Mouse (Mus musculus): ENCODE results near the gene Gm28051.

Gm28051 gene

DNA sequence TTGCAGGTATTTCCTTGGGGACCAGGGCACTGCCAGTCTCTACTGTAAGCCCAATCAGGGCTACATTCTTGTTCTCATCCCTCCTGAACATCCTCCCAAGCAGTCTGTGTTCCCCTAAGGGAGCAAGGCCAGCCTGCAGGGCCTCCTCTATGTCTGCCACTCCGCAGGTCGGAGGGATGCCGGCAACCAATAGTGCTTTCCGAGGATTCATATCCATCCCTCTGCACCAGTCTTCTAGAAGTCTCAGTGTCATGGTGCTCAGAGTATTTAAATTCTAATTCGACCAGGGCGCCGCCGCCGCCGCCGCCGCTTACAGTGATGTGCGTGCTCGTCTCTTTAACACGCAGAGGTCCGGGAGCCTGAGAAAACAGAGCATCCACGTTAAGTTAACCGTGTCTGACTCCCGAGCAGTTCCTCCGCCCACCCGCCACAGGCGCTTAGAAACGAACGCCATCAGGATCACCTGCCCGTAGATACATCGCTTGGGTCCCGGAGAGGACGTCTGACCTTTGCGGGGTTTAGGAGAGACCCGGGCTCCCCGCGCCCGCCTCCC, 14.5 kb downstream of the Gm28051 start:
- no peak for DNase-seq (ENCODE audit: low spot score)

DNA sequence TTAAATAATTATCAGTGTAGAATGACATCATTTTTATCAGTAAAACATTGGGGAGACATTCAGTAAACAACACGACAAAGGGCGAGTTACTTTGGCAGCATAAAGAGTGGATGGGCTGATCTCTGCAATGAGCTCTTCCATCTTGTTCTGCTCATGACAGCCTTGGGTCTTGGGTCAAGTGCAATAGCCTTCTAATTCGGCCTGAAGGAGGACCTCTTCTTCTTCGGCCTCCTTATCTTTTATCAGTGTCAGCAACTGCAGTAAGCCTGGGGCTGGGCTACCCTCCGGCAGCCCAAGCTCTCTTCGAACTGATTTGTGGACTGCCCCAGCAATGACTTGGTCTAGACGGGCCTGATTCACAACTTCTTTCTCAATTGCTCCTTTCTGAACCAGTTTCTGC, 15.5 kb downstream of the Gm28051 start:
- DNase-seq (ENCODE audit: low spot score), result no peak

DNA sequence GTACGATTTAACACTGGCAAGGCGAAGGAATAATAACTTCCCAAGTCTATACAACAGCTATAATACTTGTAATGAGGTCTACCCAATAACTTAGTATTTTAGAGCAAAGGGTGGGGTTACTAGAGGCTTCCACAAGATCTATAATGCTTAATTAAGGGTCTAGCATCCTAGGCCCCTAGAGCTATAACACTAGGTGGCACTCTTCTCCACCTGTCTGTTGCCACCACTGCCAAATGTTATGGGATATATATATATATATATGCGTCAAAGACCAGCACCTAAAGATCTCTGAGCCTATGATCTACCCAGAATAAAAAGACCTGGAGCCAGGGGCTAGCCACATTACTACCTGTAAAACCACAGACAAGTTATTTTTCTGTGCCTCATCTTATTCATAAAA, 17.3 kb downstream of the Gm28051 start:
- peak; percentile 50 for DNase-seq (ENCODE audit: low spot score)

DNA sequence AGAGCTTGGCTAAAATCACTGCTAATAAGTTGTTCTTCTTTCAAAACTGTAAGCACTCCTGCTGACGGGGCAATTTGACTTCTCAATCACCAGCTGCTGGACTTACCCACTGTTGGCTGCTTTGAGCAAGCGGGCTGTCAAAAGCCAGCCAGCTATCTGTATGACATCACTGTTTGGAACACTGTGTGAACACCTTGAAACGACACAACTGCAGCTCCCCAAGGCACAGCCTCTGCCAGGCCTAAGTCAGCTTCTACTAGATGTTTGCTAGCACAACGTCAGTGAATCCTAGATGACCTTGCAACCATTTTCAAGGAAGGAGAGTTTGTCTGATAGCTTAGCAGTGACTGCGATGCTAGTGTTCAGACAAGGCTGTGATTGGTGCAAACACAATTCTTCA, 18.5 kb downstream of the Gm28051 start:
- DNase-seq (ENCODE audit: low spot score), result no peak

GRCm38 (mm10) chr12:102733381-102733780, 24.2 kb downstream of the Gm28051 start:
- peak; percentile 66 for DNase-seq (ENCODE audit: low spot score)

GRCm38 (mm10) chr12:102730798-102731619, 26.6 kb downstream of the Gm28051 start:
- no peak for DNase-seq (ENCODE audit: low spot score)

DNA sequence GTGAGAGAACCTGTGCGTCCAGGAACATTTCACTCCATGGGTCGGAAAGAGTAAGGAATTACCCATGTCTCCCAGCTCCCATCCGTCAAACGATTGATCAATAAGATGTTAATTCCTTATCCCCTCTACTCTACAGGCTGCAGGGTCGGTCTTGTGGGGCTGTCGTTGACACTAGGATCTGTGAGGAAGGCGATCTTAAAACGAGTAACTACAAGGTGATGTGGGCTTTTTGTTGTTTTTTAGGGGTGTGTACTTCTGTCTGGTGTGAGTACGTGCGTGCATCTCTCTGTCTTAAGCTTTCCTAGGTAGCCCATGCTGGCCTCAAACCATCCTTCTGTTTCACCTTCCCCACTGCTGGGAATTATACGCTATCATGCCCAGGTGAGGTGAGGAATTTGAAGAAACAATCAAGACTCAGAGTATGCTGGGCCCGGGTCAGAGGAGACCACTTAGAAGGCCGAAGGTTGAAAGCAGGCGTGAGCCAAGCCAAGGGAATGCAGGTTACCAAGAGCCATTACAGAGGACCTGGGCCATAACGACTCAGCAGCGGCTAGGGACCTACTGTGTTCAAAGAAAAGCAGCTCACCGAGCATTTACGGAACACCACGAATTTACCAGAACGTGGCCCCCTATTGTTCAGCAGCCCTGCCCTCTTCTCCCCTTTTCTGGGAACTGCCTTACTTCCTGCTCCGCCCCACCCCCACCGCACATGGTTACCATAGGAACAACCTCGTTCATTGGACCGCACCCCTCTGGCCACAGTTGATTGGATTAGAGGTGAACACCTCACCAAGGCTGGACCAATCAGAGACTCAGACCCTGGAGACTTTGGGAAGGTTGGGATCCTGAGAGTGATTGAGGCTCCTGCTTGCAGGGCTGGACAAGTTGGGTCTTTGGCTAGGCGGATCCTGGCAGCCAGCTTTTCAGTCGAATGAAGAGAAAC, 27.4 kb downstream of the Gm28051 start:
- no peak for DNase-seq (ENCODE audit: low spot score)

DNA sequence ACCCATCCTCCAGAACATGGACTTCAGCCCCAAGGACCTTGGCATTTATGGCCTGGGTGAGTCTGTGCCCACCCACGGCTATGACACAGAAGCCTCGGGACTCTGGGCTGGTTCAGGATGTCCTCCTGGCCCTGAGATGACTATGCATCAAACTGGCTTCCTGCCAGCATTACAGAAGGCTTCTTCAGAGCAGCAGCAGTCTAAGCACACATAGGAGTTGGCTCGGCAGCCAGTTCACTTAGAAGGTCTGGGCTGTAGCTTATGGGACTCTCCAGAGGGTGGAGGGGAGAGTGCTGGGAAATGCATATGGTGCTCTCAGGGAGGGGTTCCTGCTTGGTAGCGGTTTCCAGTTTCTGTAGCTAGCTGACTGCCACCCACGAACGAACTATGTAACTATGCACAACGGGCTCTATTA, 31.8 kb downstream of the Gm28051 start:
- DNase-seq (ENCODE audit: low spot score), result no peak

DNA sequence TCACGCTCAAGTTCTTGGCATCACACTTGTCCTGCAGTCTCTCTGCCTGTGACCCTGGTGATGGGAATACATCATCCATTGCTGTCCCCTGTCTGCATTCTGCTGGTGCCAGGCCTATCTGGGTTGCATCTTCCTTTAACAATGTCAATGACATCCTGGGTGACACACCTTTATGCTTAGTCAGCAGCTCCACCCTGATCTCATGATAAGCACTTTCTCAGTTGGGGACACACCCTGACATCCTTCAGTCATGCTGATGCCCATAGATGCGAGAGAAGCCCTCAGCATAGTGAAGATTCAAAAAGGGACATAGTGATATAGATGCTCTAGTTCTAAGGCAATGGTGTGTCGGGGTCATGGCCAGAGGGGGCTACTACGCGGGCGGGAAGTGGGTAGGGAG, 32.4 kb downstream of the Gm28051 start:
- no peak for DNase-seq (ENCODE audit: low spot score)

GRCm38 (mm10) chr12:102723861-102724260, 33.7 kb downstream of the Gm28051 start:
- no peak for DNase-seq (ENCODE audit: low spot score)

GRCm38 (mm10) chr12:102722966-102723365, 34.6 kb downstream of the Gm28051 start:
- no peak for DNase-seq (ENCODE audit: low spot score)

DNA sequence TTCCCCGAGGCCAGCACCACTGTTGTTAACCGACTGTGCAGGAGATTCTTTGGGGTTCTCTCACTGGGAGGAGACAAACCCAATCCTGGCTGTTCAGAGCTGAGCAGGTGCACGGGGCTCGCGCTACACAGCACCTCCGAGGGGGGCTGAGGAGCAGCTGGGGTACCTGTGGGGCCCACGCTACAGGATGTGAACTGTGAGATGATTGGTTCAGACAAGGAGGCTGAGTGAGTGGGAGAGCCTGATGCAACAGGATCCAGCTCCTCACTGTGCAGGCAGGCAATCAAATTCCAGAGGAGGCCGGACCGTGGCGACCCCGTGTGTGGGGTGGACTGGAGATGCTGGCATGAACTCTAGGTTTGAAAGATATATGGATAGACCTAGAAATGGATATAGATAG, 35.1 kb downstream of the Gm28051 start:
- no peak for DNase-seq (ENCODE audit: low spot score)

- peak; percentile 53 for DNase-seq (ENCODE audit: low spot score)
Measured at GRCm38 (mm10) chr12:102719552-102720315, 37.8 kb downstream of the Gm28051 start.

- DNase-seq (ENCODE audit: low spot score), result no peak
Measured at GRCm38 (mm10) chr12:102714654-102715395, 42.7 kb downstream of the Gm28051 start.

DNA sequence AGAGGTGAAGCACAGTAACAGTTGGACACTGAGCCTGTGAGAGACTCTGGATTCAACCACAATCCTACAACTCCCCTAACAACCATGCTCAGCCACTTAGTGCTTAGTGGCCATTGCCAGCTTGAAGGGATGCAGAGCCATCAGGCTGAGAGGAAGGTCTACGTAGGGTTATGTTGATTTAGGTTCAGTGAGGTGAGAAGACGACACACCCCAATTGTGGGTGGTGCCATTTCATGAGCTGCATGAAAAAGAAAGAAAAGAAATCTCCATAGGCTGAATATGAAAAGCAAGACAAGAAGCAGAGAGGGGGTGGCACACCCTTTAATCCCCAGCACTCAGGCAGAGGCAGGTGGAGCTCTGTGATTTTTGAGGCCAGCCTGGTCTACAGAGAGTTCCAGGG, 43.4 kb downstream of the Gm28051 start:
- DNase-seq (ENCODE audit: low spot score), result no peak

GRCm38 (mm10) chr12:102713153-102713865, 44.3 kb downstream of the Gm28051 start:
- no peak for DNase-seq (ENCODE audit: low spot score)

DNA sequence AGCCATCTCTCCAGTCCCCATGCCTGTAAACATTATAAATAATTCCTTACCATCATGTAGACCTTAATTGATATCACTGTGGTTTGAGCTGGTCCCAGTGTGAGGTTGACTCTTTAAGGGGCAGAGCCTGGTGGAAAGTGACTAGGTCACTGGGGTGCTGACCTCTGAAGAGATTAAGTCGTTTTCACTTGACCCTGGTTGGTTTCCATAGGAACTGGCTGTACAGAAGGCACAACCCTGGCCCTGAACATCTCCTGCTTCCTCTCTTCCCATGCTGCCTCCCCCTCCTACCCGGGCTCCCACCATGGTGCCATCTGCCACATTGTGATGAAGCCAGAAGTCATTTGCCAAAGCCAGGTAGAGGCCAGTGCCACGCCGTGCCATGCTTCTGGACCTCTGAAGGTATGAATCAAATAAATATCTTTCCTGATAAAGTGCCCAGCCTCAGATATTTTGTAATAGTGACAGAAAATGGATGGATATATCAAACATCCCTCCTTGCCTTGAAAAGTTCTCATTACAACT, 46.7 kb downstream of the Gm28051 start:
- DNase-seq (ENCODE audit: low spot score), result no peak

- no peak for DNase-seq (ENCODE audit: low spot score)
Measured at GRCm38 (mm10) chr12:102709896-102710295, 47.7 kb downstream of the Gm28051 start.

GRCm38 (mm10) chr12:102708220-102708619, 49.3 kb downstream of the Gm28051 start:
- DNase-seq (ENCODE audit: low spot score), result no peak

GRCm38 (mm10) chr12:102706833-102707463, 50.6 kb downstream of the Gm28051 start:
- no peak for DNase-seq (ENCODE audit: low spot score)

Data from T-cell, adult 2 months (primary cell).